Mouse (Mus musculus) CH12.LX (cell line): ENCODE results near the gene Opn4.

Experiments
- CTCF ChIP-seq, 2 experiments: IDR thresholded peaks in 1 of 2; conservative IDR thresholded peaks in 1 of 2; 2 replicates each; pipeline ENCODE4 v1.5.1; 2011 to 2012; ENCODE audit warnings: low read depth in 2 of 2, low read length in 2 of 2, improper control_type of control experiment in 1 of 2, inconsistent platforms in 1 of 2, mild to moderate bottlenecking in 1 of 2, moderate library complexity in 1 of 2
- E2F4 ChIP-seq: IDR thresholded peaks from 2 replicates; pipeline ENCODE4 v1.6.1; 2011; ENCODE audit warnings: low read depth, low read length, improper control_type of control experiment; ENCODE audit not compliant: insufficient replicate concordance
- EP300 ChIP-seq: IDR thresholded peaks from 2 replicates; pipeline ENCODE4 v1.6.1; 2011; ENCODE audit warnings: low read length, improper control_type of control experiment
- ETS1 ChIP-seq: conservative IDR thresholded peaks from 2 replicates; pipeline ENCODE4 v1.6.1; 2012; ENCODE audit warnings: low read depth, mild to moderate bottlenecking, inconsistent platforms, low read length, improper control_type of control experiment, moderate library complexity
- MAX ChIP-seq: IDR thresholded peaks from 2 replicates; pipeline ENCODE4 v1.6.1; 2011; ENCODE audit warnings: low read length, improper control_type of control experiment
- MEF2A ChIP-seq: IDR thresholded peaks from 2 replicates; pipeline ENCODE4 v1.6.1; 2014; ENCODE audit warnings: low read depth, mild to moderate bottlenecking, inconsistent platforms, low read length, improper control_type of control experiment, borderline replicate concordance
- POLR2A ChIP-seq: IDR thresholded peaks from 2 replicates; pipeline ENCODE4 v1.6.1; 2011; ENCODE audit warnings: low read depth, mild to moderate bottlenecking, improper control_type of control experiment, low read length
- SIN3A ChIP-seq: IDR thresholded peaks from 2 replicates; pipeline ENCODE4 v1.6.1; 2012; ENCODE audit warnings: low read length, improper control_type of control experiment, inconsistent platforms
- SMC3 ChIP-seq: IDR thresholded peaks from 2 replicates; pipeline ENCODE4 v1.6.1; 2011; ENCODE audit warnings: low read depth, low read length, improper control_type of control experiment
- UBTF ChIP-seq: IDR thresholded peaks from 2 replicates; pipeline ENCODE4 v1.6.1; 2012; ENCODE audit warnings: low read depth, mild to moderate bottlenecking, inconsistent platforms, low read length, improper control_type of control experiment, moderate library complexity
- ZNF384 ChIP-seq: IDR thresholded peaks from 2 replicates; pipeline ENCODE4 v1.6.1; 2012; ENCODE audit warnings: low read depth, low read length, improper control_type of control experiment, inconsistent platforms

- TF ChIP-seq CTCF (conservative IDR thresholded peaks at IDR 0.05 in 1 of 2, IDR thresholded peaks at IDR 0.05 in 1 of 2; ENCODE audit: low read depth in 2 of 2, low read length in 2 of 2) (no peak), MEF2A (no peak), SMC3 (no peak), EP300 (no peak), ZNF384 (no peak), ETS1 (no peak), E2F4 (no peak), UBTF (no peak), POLR2A (no peak), SIN3A (no peak), MAX (no peak)
Observed at GRCm38 (mm10) chr14:34573348-34573913, 26.5 kb downstream of the Opn4 start.
